Mouse (Mus musculus) liver, embryonic 16.5 days (tissue): ENCODE data around the gene Pter. TPM values are rescaled to one million over a fixed set of nuclear protein-coding genes. Genes with fewer than 3 reads are reported as not detected.
A peak's percentile ranks its signal among the peaks of the same experiment; 100 is the strongest.

Source experiments
- ATAC-seq: fragments of 200-750 bp; cut with Nextera tagmentation; 2 replicates; pipeline ENCODE4 v1.8.0; 2017; ENCODE audit warnings: low read depth, mild to moderate bottlenecking, moderate number of reproducible peaks, moderate library complexity
- H3K27ac ChIP-seq: fragments of 300-500 bp; sonication (generic); 2 replicates; pipeline ENCODE4 v1.5.1; 2014; ENCODE audit warnings: mild to moderate bottlenecking, low read length
- H3K27me3 ChIP-seq: fragments of 300-500 bp; sonication (generic); 2 replicates; pipeline ENCODE4 v1.6.1; 2014; ENCODE audit warnings: low read depth, low read length, mixed read lengths; ENCODE audit not compliant: control insufficient read depth, insufficient read depth
- H3K36me3 ChIP-seq: fragments of 300-500 bp; sonication (generic); 2 replicates; pipeline ENCODE4 v1.6.1; 2014; ENCODE audit warnings: mild to moderate bottlenecking; ENCODE audit not compliant: control insufficient read depth, insufficient read depth
- H3K4me1 ChIP-seq: fragments of 300-500 bp; sonication (generic); 2 replicates; pipeline ENCODE4 v1.6.1; 2014; ENCODE audit warnings: low read depth, low read length, mixed read lengths; ENCODE audit not compliant: control insufficient read depth
- H3K4me2 ChIP-seq: fragments of 300-500 bp; sonication (generic); 2 replicates; pipeline ENCODE4 v1.6.1; 2014; ENCODE audit warnings: low read depth, low read length, mixed read lengths
- H3K4me3 ChIP-seq: fragments of 300-500 bp; sonication (generic); 2 replicates; pipeline ENCODE4 v1.5.1; 2014; ENCODE audit warnings: low read depth, mild to moderate bottlenecking, low read length
- H3K9ac ChIP-seq: fragments of 300-500 bp; sonication (generic); 2 replicates; pipeline ENCODE4 v1.6.1; 2014; ENCODE audit warnings: low read depth, low read length
- H3K9me3 ChIP-seq: fragments of 300-500 bp; sonication (generic); replicated peaks from 2 replicates; pipeline ENCODE4 v1.6.1; 2016; ENCODE audit warnings: low read length; ENCODE audit not compliant: control insufficient read depth
- WGBS: fragments of 180-500 bp; shearing (Covaris S2); extraction: QIAGEN DNeasy Blood & Tissue Kit; methylation state at CpG from one replicate; pipeline ENCODE4 v1.1.7; 2014; ENCODE audit not compliant: insufficient replicate concordance; 5-methylcytosine and 5-hydroxymethylcytosine counted together
- polyA plus RNA-seq: library from polyadenylated mRNA; unstranded; fragments of >200 nt; fragmentation: Nextera tagmentation; extraction: Ambion mirVana; gene quantifications from 2 replicates; pipeline ENCODE4 v1.2.1, GENCODE M21; 2015

Gene Pter
- polyA plus RNA-seq, 1 experiment from 2014 or later = 51.6 TPM

GRCm38 (mm10) chr2:12984901-12985732 lies 61.3 kb downstream of the Pter start:
- H3K4me1 ChIP-seq = no peaks in the 10 kb centered on the region

DNA sequence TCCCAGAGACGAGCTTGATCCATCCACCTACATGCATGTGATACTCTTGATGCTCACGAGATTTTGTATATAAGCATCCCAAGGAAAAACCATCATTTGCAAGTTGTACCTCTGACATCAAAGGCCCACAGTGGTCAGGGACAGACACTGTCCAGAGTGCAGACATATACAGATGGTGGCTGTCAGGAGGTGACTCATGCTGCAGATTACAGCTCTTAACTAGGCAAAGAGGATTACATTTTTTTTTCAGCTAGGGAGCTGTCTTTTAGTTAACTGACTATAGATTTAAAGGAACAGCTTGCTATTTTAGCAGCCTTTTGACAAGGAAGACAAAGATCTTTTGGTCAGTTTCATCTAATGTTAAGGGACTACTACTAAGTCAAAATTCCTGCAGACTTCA lies 76.2 kb downstream of the Pter start:
- no peaks in the 10 kb centered on the region for H3K4me1 ChIP-seq
- no peak for ATAC-seq
- no peak overlapping the region for H3K4me3 ChIP-seq
- H3K4me2 ChIP-seq = no peak overlapping the region
- WGBS = 64% methylated on average over 2 of the region's 2 CpGs
- no peaks in the 10 kb centered on the region for H3K36me3 ChIP-seq
- no peaks in the 10 kb centered on the region for H3K9me3 ChIP-seq
- H3K9ac ChIP-seq = no peak overlapping the region
- no peaks in the 10 kb centered on the region for H3K27me3 ChIP-seq
- no peak overlapping the region for H3K27ac ChIP-seq

More at GRCm38 (mm10) chr2:12984901-12985732, 61.3 kb downstream of the Pter start:
- no peak for ATAC-seq
- WGBS = 71% methylated on average over 4 of the region's 4 CpGs
- peaks cover 2% of the 10 kb centered on the region; the same call in 1 of the 2 replicates for H3K36me3 ChIP-seq
- H3K9ac ChIP-seq = no peak overlapping the region
- H3K4me2 ChIP-seq = no peak overlapping the region
- H3K27me3 ChIP-seq = no peaks in the 10 kb centered on the region
- no peaks in the 10 kb centered on the region for H3K9me3 ChIP-seq
- no peak overlapping the region for H3K27ac ChIP-seq
- no peak overlapping the region for H3K4me3 ChIP-seq

DNA sequence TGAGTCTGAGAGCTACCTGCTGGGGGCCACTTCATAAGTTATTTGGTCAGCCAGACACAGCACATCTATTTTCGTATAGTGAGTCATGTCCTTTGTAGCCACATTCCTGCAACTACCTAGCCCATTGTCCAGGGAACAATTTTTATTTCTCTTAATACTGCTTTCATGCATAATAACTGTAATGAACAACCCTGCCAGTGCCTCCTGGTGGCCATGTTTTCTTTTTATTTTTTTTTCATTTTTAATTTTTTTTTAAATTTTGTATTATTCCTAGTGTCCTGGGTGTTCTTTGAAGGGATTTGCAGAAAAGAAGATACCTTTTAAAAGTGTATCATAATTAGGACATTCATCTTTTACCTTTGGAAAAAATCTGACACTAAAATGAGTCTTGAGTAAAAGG lies 84.6 kb downstream of the Pter start:
- WGBS = 50% methylated on average over 1 of the region's 1 CpGs
- no peak overlapping the region for H3K9ac ChIP-seq
- no peak overlapping the region for H3K4me2 ChIP-seq
- H3K9me3 ChIP-seq = no peaks in the 10 kb centered on the region
- H3K4me1 ChIP-seq = peaks cover 2% of the 10 kb centered on the region
- H3K27me3 ChIP-seq = peaks cover 43% of the 10 kb centered on the region
- no peak for ATAC-seq
- no peak overlapping the region for H3K4me3 ChIP-seq
- no peak overlapping the region for H3K27ac ChIP-seq
- H3K36me3 ChIP-seq = no peaks in the 10 kb centered on the region

GRCm38 (mm10) chr2:13009261-13009972 lies 85.6 kb downstream of the Pter start:
- Histone ChIP-seq H3K4me2 (peak overlapping the region; percentile 76), H3K36me3 (no peaks in the 10 kb centered on the region), H3K4me1 (peaks cover 2% of the 10 kb centered on the region), H3K27me3 (peaks cover 47% of the 10 kb centered on the region), H3K27ac (no peak overlapping the region), H3K4me3 (peak overlapping the region; percentile 55), H3K9ac (no peak overlapping the region), H3K9me3 (no peaks in the 10 kb centered on the region)
- no peak for ATAC-seq
- WGBS = 10% methylated on average over 18 of the region's 18 CpGs

GRCm38 (mm10) chr2:13010030-13010459 lies 86.2 kb downstream of the Pter start:
- Histone ChIP-seq H3K4me3 (peak overlapping the region; percentile 55), H3K27me3 (peaks cover 47% of the 10 kb centered on the region), H3K36me3 (no peaks in the 10 kb centered on the region), H3K4me1 (peaks cover 2% of the 10 kb centered on the region), H3K4me2 (peak overlapping the region; percentile 76), H3K9me3 (no peaks in the 10 kb centered on the region), H3K27ac (no peak overlapping the region), H3K9ac (no peak overlapping the region)
- WGBS = 3% methylated on average over 31 of the region's 31 CpGs
- ATAC-seq = no peak

DNA sequence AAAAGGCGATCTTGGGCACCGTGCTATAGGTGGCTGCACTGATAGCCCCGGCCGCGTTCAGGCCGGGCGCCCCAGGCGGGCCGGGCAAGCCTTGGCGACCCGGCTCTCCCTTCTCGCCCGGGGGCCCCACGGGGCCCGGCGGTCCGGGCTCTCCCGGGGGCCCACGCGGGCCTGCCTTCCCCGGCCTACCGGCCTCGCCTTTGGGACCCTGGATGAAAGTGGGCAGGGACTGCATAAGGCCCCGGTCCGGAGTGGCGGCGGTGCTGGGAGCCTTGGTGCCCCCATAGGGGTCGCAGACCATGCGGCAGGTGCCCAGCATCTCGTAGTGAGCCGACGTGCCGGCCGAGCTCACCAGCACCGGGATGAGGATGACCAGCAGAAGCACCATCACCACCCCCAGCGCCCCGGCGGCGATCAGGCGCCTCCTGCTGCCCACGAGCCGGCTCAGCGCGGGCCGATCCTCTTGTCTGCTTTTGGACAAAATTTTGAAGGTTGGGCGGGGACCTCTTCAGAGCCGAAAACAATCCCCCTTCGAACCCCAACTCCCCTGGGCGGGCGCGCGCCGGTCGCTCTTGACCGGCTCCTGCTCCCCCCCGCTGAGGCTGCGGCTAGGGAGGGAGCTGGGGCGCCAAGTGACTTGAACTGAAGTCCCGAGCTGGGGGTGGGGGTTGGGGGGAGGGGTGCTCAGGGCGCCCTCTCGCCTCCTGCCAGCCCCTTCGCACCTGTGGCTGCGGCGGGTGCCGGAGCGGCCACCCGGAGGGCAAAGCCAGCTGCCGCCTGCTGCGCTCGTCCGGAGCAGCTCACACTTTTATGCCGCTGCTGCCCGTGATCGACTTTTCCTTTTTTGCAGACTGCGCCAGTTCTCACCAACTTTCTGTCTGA lies 86.9 kb downstream of the Pter start:
- Histone ChIP-seq H3K4me3 (peak overlapping the region; percentile 55), H3K36me3 (no peaks in the 10 kb centered on the region), H3K9ac (no peak overlapping the region), H3K9me3 (no peaks in the 10 kb centered on the region), H3K4me1 (peaks cover 2% of the 10 kb centered on the region), H3K27me3 (peaks cover 47% of the 10 kb centered on the region), H3K27ac (no peak overlapping the region), H3K4me2 (peak overlapping the region; percentile 76)
- 1% methylated on average over 74 of the region's 75 CpGs for WGBS
- ATAC-seq = peak; percentile 45

DNA sequence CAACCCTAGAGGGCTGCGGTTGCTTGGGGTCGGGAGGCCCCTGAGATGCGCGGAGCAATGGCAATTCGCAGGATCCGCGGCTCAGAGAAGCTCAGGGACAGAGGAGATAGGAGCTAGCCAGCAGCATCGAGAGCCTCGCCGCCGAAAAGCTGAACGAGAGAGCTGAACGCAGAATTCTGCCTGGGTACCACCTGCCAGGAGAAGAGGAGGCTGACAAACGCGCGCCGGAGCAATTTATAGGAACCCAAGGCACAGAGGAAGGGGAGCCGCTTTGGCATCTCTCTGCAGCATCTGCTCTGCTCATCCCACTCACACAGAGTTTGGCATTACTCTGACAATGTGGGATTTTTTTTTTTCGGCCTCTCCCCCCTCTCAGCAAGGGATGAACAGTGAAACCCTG lies 87.6 kb downstream of the Pter start, which contains the start of gene C1ql3:
C1ql3 (minus strand) TSS at position 335 of the 400 bp plus-strand sequence.
- Histone ChIP-seq H3K4me3 (peak within 1 kb of the TSS; percentile 55), H3K4me1 (peaks cover 2% of the 10 kb centered on the region), H3K9ac (no peak within 1 kb of the TSS), H3K27me3 (peaks cover 47% of the 10 kb centered on the region), H3K36me3 (no peaks in the 10 kb centered on the region), H3K4me2 (peak within 1 kb of the TSS; percentile 76), H3K27ac (no peak within 1 kb of the TSS), H3K9me3 (no peaks in the 10 kb centered on the region)
- ATAC-seq = no peak
- WGBS = 2% methylated on average over 19 of the region's 19 CpGs

- Histone ChIP-seq H3K9me3 (no peaks in the 10 kb centered on the region), H3K27ac (no peak overlapping the region), H3K4me2 (no peak overlapping the region), H3K4me3 (no peak overlapping the region), H3K27me3 (peaks cover 47% of the 10 kb centered on the region), H3K36me3 (no peaks in the 10 kb centered on the region), H3K9ac (no peak overlapping the region), H3K4me1 (peaks cover 2% of the 10 kb centered on the region)
- ATAC-seq = no peak
- WGBS = 38% methylated on average over 3 of the region's 3 CpGs
Measured at GRCm38 (mm10) chr2:13011973-13012372, 88.1 kb downstream of the Pter start.
